Mouse (Mus musculus) adipocyte (in vitro differentiated cells): Measurements from ENCODE around the gene Slc51a.
"Not testable (repeated sequence)": the region's sequence is repeated elsewhere in the genome, so short reads cannot be mapped to it uniquely, and the experiment has no call there.

Experiments used
- DNase-seq: peaks from one replicate; pipeline ENCODE4 v3.0.0-alpha.2; 2016; ENCODE audit warnings: low spot score

Slc51a gene

DNA sequence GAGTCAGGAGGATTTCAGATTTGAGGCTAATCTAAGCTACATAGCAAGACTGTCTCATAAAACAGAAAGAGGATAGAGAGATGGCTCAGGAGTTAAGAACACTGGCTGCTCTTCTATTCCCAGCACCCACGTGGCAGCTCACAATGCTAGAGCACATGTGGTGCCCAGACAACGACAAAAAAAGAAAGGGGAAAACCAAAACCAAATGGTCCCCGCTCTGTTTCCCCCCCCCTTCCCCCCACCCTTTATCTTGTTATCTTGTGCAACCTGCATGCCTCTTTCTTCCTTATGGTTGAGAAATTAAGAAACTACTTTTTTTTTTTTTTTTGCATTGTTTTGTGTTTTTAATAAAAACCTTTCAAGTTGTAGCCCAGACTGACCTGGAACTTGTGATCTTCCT is 19.2 kb downstream of the Slc51a start:
- no peak for DNase-seq

GRCm38 (mm10) chr16:32464908-32465307 is 22.8 kb downstream of the Slc51a start:
- peak; percentile 23 for DNase-seq

- no peak for DNase-seq
These were observed 24.3 kb downstream of the Slc51a start for GRCm38 (mm10) chr16:32463426-32463825.

GRCm38 (mm10) chr16:32462950-32463349 is 24.7 kb downstream of the Slc51a start:
- DNase-seq = no peak

- no peak for DNase-seq
These were observed 26.0 kb downstream of the Slc51a start for GRCm38 (mm10) chr16:32461713-32462112.

GRCm38 (mm10) chr16:32460518-32460917 is 27.2 kb downstream of the Slc51a start:
- peak; percentile 28 for DNase-seq

DNA sequence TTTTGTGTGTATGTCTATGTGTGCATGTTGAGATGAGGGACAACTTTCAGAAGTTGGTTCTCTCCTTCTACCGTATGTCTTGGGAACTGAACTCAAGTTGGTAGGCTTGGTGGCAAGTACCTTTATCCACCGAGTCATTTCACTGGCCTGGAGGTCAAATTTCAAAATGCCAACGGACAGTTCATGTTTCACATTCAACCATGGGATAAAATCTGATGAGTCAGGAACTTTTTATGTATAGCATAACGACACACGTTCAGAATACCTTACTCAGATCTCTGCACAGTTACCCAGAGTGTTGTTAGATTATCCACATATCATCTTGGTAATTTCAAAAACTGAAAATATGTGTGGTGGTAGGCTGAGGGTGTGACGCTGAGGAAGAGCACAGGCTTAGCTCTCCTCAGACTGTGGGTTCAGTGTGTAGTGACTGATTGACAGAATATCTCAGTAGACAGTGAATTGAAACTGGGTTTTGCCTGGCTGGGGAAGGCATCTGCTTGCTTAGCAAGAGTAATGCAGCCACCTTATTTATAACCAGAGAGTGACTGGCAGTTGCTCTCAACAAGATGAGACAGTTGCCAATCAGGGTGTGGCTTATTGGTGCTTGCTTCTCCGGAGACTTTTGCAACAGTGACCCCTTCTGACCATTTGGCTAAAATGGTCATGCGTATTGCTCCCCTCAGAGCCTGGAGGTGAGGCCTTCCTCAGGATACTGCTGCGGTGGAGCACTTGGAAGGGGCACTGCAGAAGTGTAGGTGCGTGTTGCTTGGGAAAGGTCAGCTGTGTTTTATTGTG is 29.9 kb downstream of the Slc51a start:
- peak; percentile 94 for DNase-seq

DNA sequence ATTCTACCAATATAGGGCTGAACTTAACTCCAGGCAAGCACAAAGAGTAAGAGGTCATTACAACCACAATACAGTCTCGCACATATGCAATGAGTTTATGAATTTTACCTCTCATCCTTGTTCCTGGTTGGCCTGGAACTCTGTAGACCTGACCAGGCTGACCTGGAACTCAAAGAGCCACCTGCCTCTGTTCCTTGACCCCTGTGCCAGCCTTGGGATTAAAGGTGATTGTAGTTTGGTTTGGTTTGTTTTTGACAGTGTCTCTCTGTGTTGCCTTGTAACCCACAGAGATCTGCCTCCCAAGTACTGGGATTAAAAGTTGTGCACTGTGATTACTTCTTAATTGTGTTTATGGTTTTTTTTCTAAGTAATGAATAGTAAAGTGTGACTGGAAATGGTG is 30.9 kb downstream of the Slc51a start:
- no peak for DNase-seq

DNA sequence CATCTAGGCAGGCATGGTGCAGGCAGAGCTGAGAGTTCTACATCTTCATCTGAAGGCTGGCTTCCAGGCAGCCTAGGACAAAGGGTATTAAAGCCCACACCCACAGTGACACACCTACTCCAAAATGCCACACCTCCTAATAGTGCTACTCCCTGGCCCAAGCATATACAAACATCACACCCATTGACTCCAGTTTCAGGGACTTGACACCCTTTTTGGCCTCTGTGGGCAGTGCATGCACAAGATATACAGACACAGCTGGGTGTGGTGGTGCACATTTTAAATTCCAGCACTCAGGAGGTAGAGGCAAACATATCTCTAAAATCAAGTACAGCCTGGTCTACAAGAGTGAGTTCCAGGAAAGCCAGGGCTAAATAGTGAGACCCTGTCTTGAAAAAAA is 31.6 kb downstream of the Slc51a start:
- DNase-seq = no peak

- no peak for DNase-seq
These were observed 33.0 kb downstream of the Slc51a start for GRCm38 (mm10) chr16:32454646-32455045.

- DNase-seq = no peak
These were observed 34.6 kb downstream of the Slc51a start for GRCm38 (mm10) chr16:32453102-32453501.

DNA sequence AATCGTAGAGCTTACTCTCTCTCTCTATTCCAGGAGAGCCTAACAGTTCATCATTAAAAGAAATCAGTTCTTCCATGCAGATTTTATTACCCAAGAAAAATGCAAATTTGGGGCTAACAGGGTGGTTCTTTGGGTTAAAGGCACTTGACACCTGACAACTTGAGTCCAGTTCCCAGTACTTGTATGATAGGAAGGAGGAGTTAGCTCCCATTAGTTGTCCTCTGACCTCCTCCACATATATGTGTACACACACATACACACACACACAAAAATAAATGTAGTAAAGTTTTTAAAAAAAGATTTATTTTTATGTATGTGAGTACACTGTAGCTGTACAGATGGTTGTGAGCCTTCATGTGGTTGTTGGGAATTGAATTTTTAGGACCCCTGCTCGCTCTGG is 37.5 kb downstream of the Slc51a start:
- no peak for DNase-seq

DNA sequence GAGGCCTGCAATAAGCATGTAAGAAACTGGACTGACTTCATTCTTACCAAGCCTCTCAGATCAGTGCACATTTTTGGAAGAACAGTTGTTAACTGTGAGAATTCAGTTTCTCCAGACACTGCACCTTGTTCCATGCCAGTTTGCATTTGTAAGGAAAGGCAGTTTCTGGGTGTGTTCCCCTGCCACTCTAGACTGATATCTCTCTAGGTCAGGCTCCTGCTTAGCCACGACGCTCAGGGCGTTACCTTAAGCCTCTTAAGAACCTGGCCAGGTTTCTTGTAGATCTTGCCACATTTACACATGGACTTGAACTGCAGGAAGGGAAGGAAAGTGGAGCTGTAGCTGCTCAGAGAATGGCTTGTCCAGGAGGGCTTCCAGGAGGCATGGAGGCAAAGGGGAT is 38.0 kb downstream of the Slc51a start:
- DNase-seq = no peak

DNA sequence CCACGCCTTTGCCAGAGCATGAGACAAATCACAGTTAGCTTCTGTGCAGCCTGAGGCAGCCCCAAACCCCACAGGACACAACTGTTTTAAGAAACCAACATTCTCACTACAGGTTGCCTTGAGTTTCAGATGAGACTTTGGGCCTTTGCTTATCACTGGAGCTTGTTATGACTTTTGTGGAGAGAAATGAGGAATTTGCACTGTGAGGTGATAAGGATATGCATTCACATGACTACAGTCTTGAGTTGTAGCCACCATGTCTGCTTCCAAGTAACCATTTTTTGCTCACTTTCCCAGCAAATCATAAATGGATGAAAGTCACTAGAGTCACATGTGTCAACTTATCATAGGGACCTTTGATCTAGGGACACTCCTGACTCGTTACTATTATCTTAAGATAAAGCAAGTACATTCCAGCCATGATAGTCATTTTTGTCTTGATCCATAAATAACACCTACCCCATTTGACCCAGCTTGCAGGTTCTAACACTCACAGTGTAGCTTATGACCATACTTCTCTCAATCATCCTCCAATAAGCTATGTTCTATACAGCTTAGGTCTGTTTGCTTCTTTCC is 41.0 kb downstream of the Slc51a start:
- no peak for DNase-seq

DNA sequence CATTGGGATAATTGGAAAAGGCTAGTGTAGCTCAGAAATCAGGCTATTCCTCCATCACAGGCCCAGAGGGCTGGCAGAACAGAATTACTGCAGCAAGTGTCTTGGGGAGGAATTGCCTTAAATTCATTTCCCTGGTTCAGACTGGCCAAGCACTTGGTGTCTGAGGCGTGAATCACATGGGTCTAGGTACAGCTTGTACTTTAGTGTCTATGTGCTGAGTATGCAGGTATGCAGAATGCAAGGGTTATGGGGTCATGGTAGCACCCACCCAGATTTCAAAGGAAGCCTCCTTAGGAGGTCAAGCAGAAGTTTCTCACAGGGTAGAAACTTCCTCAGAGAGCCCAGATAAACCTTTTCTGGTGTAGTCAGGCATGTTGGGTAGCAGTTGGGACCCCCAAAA is 42.1 kb downstream of the Slc51a start:
- no peak for DNase-seq

DNA sequence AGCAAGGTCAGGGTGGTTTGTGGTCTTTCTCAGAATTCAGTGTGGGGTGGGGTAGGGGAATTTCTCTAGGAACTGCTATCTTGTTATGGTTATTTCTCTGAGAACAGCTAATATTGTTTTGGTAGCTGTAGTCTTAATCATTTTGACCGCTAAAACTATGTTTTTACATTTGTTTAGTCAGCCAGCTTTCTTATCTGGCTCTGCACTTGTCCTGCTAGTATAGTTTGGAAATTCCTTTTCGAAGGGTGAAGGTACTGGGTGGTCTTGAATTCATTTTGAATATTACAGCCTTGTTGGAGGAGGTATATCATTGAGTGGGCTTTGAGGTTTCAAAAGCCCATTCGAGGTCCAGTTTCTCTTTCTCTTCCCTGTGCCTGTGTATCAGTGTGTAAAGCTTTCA is 43.1 kb downstream of the Slc51a start:
- not testable (repeated sequence) for DNase-seq

DNA sequence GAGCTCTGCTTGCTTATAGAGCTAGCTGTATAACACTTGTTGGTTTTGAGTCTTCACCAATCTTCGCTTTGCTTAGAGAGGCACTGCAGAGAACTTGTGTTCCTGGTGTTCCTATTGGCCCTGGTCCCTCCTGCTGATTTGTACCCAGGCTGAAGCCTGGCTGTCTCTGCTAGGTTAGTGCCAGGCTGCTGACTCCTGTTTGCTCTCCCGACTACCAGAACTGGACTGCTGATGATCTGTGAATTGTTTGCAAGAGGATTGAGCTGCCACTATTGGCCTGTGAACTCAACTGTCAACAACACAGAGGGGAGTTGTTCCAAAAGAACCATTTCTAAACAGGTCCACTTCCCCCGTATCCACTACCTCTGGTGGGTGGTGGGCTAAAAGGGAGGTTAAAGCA is 46.2 kb downstream of the Slc51a start:
- no peak for DNase-seq

GRCm38 (mm10) chr16:32437266-32437665 is 50.4 kb downstream of the Slc51a start:
- no peak for DNase-seq

- DNase-seq = no peak
These were observed 51.0 kb downstream of the Slc51a start for GRCm38 (mm10) chr16:32436657-32437056.

DNA sequence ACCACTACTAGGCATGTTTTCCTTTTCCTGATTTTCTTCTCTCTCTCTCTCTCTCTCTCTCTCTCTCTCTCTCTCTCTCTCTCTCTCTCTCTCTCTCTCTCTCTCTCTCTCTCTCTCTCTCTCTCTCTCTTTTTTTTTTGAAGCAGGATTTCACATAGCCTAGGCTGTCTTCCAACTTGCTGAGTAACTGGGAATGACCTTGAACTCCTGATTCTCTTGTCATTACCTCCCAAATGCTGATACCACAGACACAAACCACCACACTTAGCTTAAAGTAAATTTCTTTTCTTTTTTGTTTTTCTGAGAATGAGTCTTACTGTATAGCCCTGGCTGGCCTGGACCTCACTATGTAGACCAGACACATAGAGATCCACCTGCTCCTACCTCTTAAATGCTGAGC is 53.0 kb downstream of the Slc51a start:
- no peak for DNase-seq

DNA sequence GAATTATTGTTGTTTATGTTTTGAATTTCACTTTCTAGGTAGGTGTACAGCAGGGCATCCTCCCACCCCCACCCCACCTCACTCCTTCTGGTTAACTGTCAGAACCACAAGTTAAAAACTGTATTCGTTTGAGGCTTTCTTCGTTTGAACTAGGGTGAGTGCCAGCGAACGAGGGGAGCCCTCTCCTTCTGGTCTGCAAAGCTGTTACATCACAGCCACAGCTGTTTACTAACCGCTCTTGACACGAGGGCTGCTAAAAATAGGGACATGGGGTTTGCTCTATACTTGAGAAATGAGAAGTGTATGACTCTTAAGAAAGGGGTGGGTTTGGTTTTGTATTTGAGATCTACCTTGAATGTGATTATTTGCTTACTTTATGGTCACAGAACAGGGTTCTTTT is 53.6 kb downstream of the Slc51a start:
- DNase-seq = peak; percentile 33

DNA sequence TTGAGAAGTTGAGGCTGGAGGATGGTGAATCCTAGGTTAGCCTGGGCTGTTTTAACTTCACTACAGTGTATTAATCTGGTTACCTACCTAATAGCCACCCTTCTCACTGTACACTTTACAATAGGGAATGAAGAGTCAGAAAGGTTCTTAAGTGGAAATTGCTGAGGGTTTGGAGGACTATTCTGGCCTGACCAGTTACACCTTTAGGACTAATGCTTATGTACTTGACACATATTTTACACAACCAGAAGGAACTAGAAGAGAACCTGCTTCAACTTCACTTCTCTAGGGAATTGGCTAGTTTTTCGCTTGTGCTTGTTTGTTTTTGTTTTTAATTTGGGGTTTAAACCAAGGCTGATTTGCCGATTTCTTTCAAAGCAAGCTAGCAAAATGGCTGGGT is 54.5 kb downstream of the Slc51a start:
- no peak for DNase-seq

- DNase-seq = no peak
These were observed 55.8 kb downstream of the Slc51a start for GRCm38 (mm10) chr16:32431926-32432325.

DNA sequence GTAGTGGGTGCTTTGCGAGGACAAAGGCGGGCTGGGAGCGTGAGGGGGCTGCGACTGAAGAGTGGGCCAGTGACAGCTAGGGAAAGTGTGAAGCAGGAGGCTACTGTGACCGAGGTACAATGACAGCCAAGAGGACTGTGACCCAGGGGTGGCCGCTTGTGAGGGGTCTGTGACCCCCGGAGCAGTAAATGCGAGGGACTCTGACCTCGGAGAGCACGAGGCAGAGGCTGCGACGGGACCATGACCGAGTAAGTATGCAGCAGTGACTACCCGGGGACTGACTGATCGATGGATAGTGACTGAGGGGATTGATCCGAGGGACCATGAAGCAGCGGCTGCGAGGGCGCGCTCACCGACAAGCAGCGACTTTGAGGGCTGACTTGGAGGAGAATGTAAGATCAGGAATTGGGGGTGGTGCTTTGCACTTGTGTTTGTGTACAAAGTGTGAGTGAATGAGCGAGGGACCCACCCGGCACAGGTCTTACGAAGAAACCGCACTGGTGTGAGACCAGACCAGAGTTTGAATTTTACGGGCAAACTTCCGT is 56.6 kb downstream of the Slc51a start:
- DNase-seq = peak; percentile 31
